Mouse (Mus musculus) midbrain, embryonic 11.5 days (tissue): ENCODE data around the gene Elp5. TPM values are rescaled to one million over a fixed set of nuclear protein-coding genes. Genes with fewer than 3 reads are reported as not detected.

Experiments used
- ATAC-seq: fragments of 200-750 bp; cut with Nextera tagmentation; 2 replicates; pipeline ENCODE4 v1.8.0; 2017; ENCODE audit warnings: moderate TSS enrichment, moderate library complexity; ENCODE audit not compliant: low FRiP score
- DNase-seq: peaks from one replicate; pipeline ENCODE4 v3.0.0; 2015; ENCODE audit warnings: low spot score; ENCODE audit errors: missing footprints
- H3K27ac ChIP-seq: fragments of 300-500 bp; sonication (generic); 2 replicates; pipeline ENCODE4 v1.5.1; 2014; ENCODE audit warnings: low read depth, low read length
- H3K27me3 ChIP-seq: fragments of 300-500 bp; sonication (generic); 2 replicates; pipeline ENCODE4 v1.6.1; 2014; ENCODE audit warnings: mild to moderate bottlenecking, low read length, moderate library complexity, mixed read lengths; ENCODE audit not compliant: control insufficient read depth, insufficient read depth
- H3K36me3 ChIP-seq: fragments of 300-500 bp; sonication (generic); 2 replicates; pipeline ENCODE4 v1.6.1; 2014; ENCODE audit warnings: mild to moderate bottlenecking, low read length, moderate library complexity, mixed read lengths; ENCODE audit not compliant: control insufficient read depth, insufficient read depth
- H3K4me1 ChIP-seq: fragments of 300-500 bp; sonication (generic); 2 replicates; pipeline ENCODE4 v1.6.1; 2014; ENCODE audit warnings: low read length; ENCODE audit not compliant: control insufficient read depth, insufficient read depth
- H3K4me2 ChIP-seq: fragments of 300-500 bp; sonication (generic); 2 replicates; pipeline ENCODE4 v1.6.1; 2014; ENCODE audit warnings: mild to moderate bottlenecking, moderate library complexity
- H3K4me3 ChIP-seq: fragments of 300-500 bp; sonication (generic); 2 replicates; pipeline ENCODE4 v1.5.1; 2014; ENCODE audit warnings: low read depth, low read length
- H3K9ac ChIP-seq: fragments of 300-500 bp; sonication (generic); 2 replicates; pipeline ENCODE4 v1.6.1; 2014; ENCODE audit warnings: low read length
- H3K9me3 ChIP-seq: fragments of 300-500 bp; sonication (generic); 2 replicates; pipeline ENCODE4 v1.6.1; 2016; ENCODE audit warnings: low read length; ENCODE audit not compliant: control insufficient read depth
- WGBS: fragments of 180-500 bp; shearing (Covaris S2); extraction: QIAGEN DNeasy Blood & Tissue Kit; methylation state at CpG from one replicate; pipeline ENCODE4 v1.1.7; 2014; 5-methylcytosine and 5-hydroxymethylcytosine counted together
- microRNA counts: library from miRNA; unstranded; fragments of <30 nt; microRNA quantifications from one replicate; lab custom pipeline; 2015
- microRNA-seq: library from miRNA; unstranded; fragments of <30 nt; microRNA quantifications from one replicate; pipeline ENCODE4, GENCODE M21; 2017
- polyA plus RNA-seq: library from polyadenylated mRNA; unstranded; fragments of >200 nt; fragmentation: Nextera tagmentation; extraction: Ambion mirVana; gene quantifications from 2 replicates; pipeline ENCODE4 v1.2.1, GENCODE M21; 2014

The Elp5 gene
- polyA plus RNA-seq, 1 experiment from 2014 or later = 150 TPM

GRCm38 (mm10) chr11:69919053-69919452 is 63.3 kb downstream of the Elp5 start:
- Histone ChIP-seq H3K9me3 (no peaks in the 10 kb centered on the region), H3K36me3 (peaks cover 21% of the 10 kb centered on the region), H3K4me3 (peak overlapping the region; percentile 95; the same call in 1 of the 2 replicates), H3K9ac (no peak overlapping the region), H3K27ac (no peak overlapping the region), H3K4me1 (peaks cover 29% of the 10 kb centered on the region), H3K27me3 (no peaks in the 10 kb centered on the region), H3K4me2 (peak overlapping the region; percentile 87)
- 84% methylated on average over 9 of the region's 9 CpGs for WGBS
- no peak for ATAC-seq
- DNase-seq = no peak

MicroRNAs within 50 kb of the gene (microRNA counts, 519-probe panel; counts per million panel counts)
- not detected for microRNA mmu-miR-324-3p (lab: Ali Mortazavi, UCI)
- 5,247 counts per million, percentile 64 among the panel's probes with 10 or more counts for microRNA mmu-miR-324-5p (lab: Ali Mortazavi, UCI)

Small RNAs within 50 kb of the gene (microRNA-seq; reads per million reads assigned to microRNA genes)
- gene Gm44349 (not detected), gene Mir324 (6,750 reads per million, percentile 93 among the genes with 10 or more reads in this experiment)

Other genes starting within 250 kb of the Elp5 start
- 52.4 and 54.1 TPM in 2 replicates for gene Polr2a, start 223.9 kb downstream of the Elp5 start, polyA plus RNA-seq
- not detected in 2 replicates for gene Slc35g3, start 220.5 kb downstream of the Elp5 start, polyA plus RNA-seq
- 0.90 and 0.91 TPM in 2 replicates for gene Zbtb4, start 216.6 kb downstream of the Elp5 start, polyA plus RNA-seq
- 0.67 and 0.79 TPM in 2 replicates for gene Chrnb1, start 186.6 kb downstream of the Elp5 start, polyA plus RNA-seq
- 1.3 and 1.5 TPM in 2 replicates for gene Fgf11, start 180.7 kb downstream of the Elp5 start, polyA plus RNA-seq
- gene Tmem102, start 176.9 kb downstream of the Elp5 start, polyA plus RNA-seq = 0.20 and 0.23 TPM in 2 replicates
- gene Gm39566, start 167.2 kb downstream of the Elp5 start, polyA plus RNA-seq = not detected in 2 replicates
- gene Spem2, start 164.1 kb downstream of the Elp5 start, polyA plus RNA-seq = not detected in 2 replicates
- gene Spem1, start 160.3 kb downstream of the Elp5 start, polyA plus RNA-seq = 0.12 TPM in 1 of 2 replicates, not detected in the other
- gene Nlgn2, start 144.7 kb downstream of the Elp5 start, polyA plus RNA-seq = 9.9 and 10.3 TPM in 2 replicates
- 285 and 287 TPM in 2 replicates for gene Tmem256, start 144.0 kb downstream of the Elp5 start, polyA plus RNA-seq
- 61.7 and 65.3 TPM in 2 replicates for gene Plscr3, start 136.1 kb downstream of the Elp5 start, polyA plus RNA-seq
- 0.44 and 0.48 TPM in 2 replicates for gene Tnk1, start 123.8 kb downstream of the Elp5 start, polyA plus RNA-seq
- gene Tmem95, start 104.5 kb downstream of the Elp5 start, polyA plus RNA-seq = not detected in 2 replicates
- gene Kctd11, start 101.1 kb downstream of the Elp5 start, polyA plus RNA-seq = 3.1 and 3.9 TPM in 2 replicates
- gene Acap1, start 87.0 kb downstream of the Elp5 start, polyA plus RNA-seq = 0.36 and 0.59 TPM in 2 replicates
- gene 2810408A11Rik, start 81.5 kb downstream of the Elp5 start, polyA plus RNA-seq = 15.3 and 17.8 TPM in 2 replicates
- 15.6 and 16.3 TPM in 2 replicates for gene Neurl4, start 81.4 kb downstream of the Elp5 start, polyA plus RNA-seq
- 92.2 and 95.8 TPM in 2 replicates for gene Gps2, start 68.6 kb downstream of the Elp5 start, polyA plus RNA-seq
- 1,778 and 1,800 TPM in 2 replicates for gene Eif5a, start 60.6 kb downstream of the Elp5 start, polyA plus RNA-seq
- gene Ybx2, start 46.7 kb downstream of the Elp5 start, polyA plus RNA-seq = 3.2 and 5.1 TPM in 2 replicates
- gene Slc2a4, start 34.3 kb downstream of the Elp5 start, polyA plus RNA-seq = 6.3 and 7.8 TPM in 2 replicates
- 2.3 and 2.7 TPM in 2 replicates for gene Cldn7, start 17.7 kb downstream of the Elp5 start, polyA plus RNA-seq
- gene Ctdnep1, start 1.4 kb downstream of the Elp5 start, polyA plus RNA-seq = 20.7 and 22.6 TPM in 2 replicates
- 566 and 590 TPM in 2 replicates for gene Gabarap, start 8.6 kb upstream of the Elp5 start, polyA plus RNA-seq
- gene Phf23, start 13.3 kb upstream of the Elp5 start, polyA plus RNA-seq = 51.5 and 53.4 TPM in 2 replicates
- gene Dvl2, start 18.1 kb upstream of the Elp5 start, polyA plus RNA-seq = 29.0 and 30.0 TPM in 2 replicates
- gene Acadvl, start 32.9 kb upstream of the Elp5 start, polyA plus RNA-seq = 46.5 and 47.8 TPM in 2 replicates
- gene Dlg4, start 34.4 kb upstream of the Elp5 start, polyA plus RNA-seq = 11.2 and 15.2 TPM in 2 replicates
- 0.23 and 0.51 TPM in 2 replicates for gene Asgr1, start 71.6 kb upstream of the Elp5 start, polyA plus RNA-seq
- gene Asgr2, start 110.1 kb upstream of the Elp5 start, polyA plus RNA-seq = not detected in 2 replicates
- gene Mgl2, start 147.8 kb upstream of the Elp5 start, polyA plus RNA-seq = 0.11 and 0.22 TPM in 2 replicates
- 0.66 and 0.89 TPM in 2 replicates for gene Clec10a, start 173.7 kb upstream of the Elp5 start, polyA plus RNA-seq
- 0.19 and 0.30 TPM in 2 replicates for gene Slc16a11, start 230.2 kb upstream of the Elp5 start, polyA plus RNA-seq
- gene Slc16a13, start 238.5 kb upstream of the Elp5 start, polyA plus RNA-seq = 14.9 and 15.8 TPM in 2 replicates
- gene Bcl6b, start 247.3 kb upstream of the Elp5 start, polyA plus RNA-seq = 4.9 and 5.4 TPM in 2 replicates